7 mouse cellular contexts compared by ENCODE assay signal in genomic region chr14:55540067-55540786, GRCm38 (mm10). TPM values are rescaled to one million over a fixed set of nuclear protein-coding genes. Genes with fewer than 3 reads are reported as not detected.
DNase-seq lines count a peak whose midpoint lies in the region; ATAC-seq lines count a peak whose summit lies in the region.

TSS of gene Pck2 (plus strand) at chr14:55540266.

- DNase-seq in adrenal gland, adult 2 months: peak; percentile 96
- peak; percentile 92 for DNase-seq in embryo, embryonic 10.5 days (ENCODE audit: low spot score)
- peak; percentile 90 for DNase-seq in gastrocnemius, postnatal 14 days
- peak; percentile 76 to 79 for DNase-seq in left cerebral cortex, postnatal 25 days (ENCODE audit: low spot score in 2 of 2)
- peak; percentile 84 for DNase-seq in mesoderm, embryonic 11.5 days (ENCODE audit: low read depth, low spot score)
- DNase-seq in right cerebral cortex, postnatal 4 days: peak; percentile 55

- peak; percentile 69 for ATAC-seq in inflammation-experienced regulatory T-cells, adult 6 months

- intact Hi-C loops in gastrocnemius, postnatal 14 days (cut with DNase I; ENCODE audit: low total_unique reads): no loop called here
- intact Hi-C loops in left cerebral cortex, postnatal 25 days (cut with DNase I): no loop called here

RNA-seq across cellular contexts. Expression of gene Pck2, which starts in this region (rescaled TPM):
- total RNA-seq in adrenal gland, adult 2 months (2021): 10 to 100 TPM; 21.3 to 28.6 TPM
- polyA plus RNA-seq in adrenal gland, adult 2 months (2012; rRNA removed): 47.7 and 50.9 TPM in 2 replicates
- 10 to 100 TPM; 11.5 to 13.8 TPM for total RNA-seq in gastrocnemius, postnatal 14 days (2021)
- polyA plus RNA-seq in inflammation-experienced regulatory T-cells, adult 6 months (2017; shearing (Covaris generic)): 10 to 100 TPM; 31.9 to 37.5 (median 35.9) TPM
- 10 to 100 TPM; 20.2 to 25.3 TPM for total RNA-seq in left cerebral cortex, postnatal 25 days (2021)

Comparison
In these comparisons a context has a peak if more than half of its experiments do, and no peak if none do; other contexts are left out.
1. Peak in every context shown above with its lines: DNase-seq and ATAC-seq.